Mouse (Mus musculus): ENCODE data around the gene Slc43a3.

GRCm38 (mm10) chr2:84941795-84942194 is 5.4 kb downstream of the Slc43a3 start:
- TF ChIP-seq GATA1 (IDR thresholded peaks at IDR 0.05; ENCODE audit: low read length) = no peak
- no peak for TF ChIP-seq TAL1 (IDR thresholded peaks at IDR 0.05; ENCODE audit: low read length)
